ENCODE assay signal across 8 mouse cellular contexts in the genomic region with DNA sequence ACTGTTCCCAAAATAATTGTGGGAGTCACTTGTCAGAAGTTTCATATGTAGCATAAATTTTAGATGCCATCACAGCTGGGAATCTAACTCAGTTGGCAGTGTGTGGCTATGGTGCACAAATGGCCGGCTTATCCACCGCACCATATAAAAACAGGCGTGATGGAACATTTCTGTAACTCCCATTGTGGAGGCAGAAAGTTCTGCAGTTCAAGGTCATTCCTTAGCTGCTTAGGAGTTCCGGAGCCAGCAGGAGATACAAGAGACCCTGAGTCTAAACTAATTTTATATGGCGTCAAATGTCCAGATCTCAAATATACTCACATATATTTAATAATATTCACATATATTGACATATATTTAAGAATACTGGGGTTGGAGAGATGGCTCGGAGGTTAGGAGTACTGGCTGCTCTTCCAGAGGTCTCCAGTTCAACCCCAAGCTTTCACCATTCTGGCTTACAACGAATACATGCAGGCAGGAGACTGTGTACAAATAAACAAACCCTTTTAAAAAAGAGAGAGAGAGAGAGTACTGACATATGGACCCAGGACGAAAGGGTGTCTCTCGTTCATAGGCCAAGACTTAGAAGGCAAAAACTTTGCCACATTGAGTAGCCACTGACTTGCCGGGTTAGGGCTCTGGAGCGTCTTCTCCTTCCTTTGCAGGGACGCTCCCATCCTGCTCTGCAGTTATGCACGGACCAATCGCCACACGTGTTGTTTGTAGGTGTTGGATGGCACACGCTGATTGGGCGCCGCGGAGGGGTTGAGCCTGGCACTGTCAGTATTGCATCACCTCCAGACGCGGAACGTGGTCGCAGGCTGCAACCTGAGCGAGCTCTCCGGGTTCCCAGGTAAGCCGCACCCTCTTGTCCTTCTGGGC. TPM values are rescaled to one million over a fixed set of nuclear protein-coding genes. Genes with fewer than 3 reads are reported as not detected.
DNase-seq lines count a peak whose midpoint lies in the region; ATAC-seq and TF ChIP-seq lines count a peak whose summit lies in the region.

Gene Iars, plus strand, starts transcription at position 750 of the 882 bp plus-strand sequence.

- peaks cover 15% of the 10 kb centered on the region for H3K4me1 ChIP-seq in bone marrow macrophage, adult 2 months (ENCODE audit: control insufficient read depth, insufficient read depth, low read length)
- no peaks in the 10 kb centered on the region for H3K4me1 ChIP-seq in embryonic fibroblast, embryonic 13.5 days (ENCODE audit: control insufficient read depth, insufficient read depth, low read length)
- H3K4me1 ChIP-seq in kidney, embryonic 14.5 days (ENCODE audit: control insufficient read depth, insufficient read depth, low read length), result peaks cover 8% of the 10 kb centered on the region; the same call in 1 of the 2 replicates
- peaks cover 22% of the 10 kb centered on the region for H3K4me1 ChIP-seq in limb, embryonic 15.5 days

- WGBS in kidney, embryonic 14.5 days, result 6% methylated on average over 26 of the region's 26 CpGs
- WGBS in limb, embryonic 15.5 days, result 5% methylated on average over 26 of the region's 26 CpGs

- H3K9ac ChIP-seq in kidney, embryonic 14.5 days (ENCODE audit: low read depth, low read length), result peak within 1 kb of the TSS; percentile 73
- H3K9ac ChIP-seq in limb, embryonic 15.5 days, result peak within 1 kb of the TSS; percentile 63

- no peaks in the 10 kb centered on the region for H3K27me3 ChIP-seq in kidney, embryonic 14.5 days (ENCODE audit: control insufficient read depth, insufficient read depth, low read length)
- H3K27me3 ChIP-seq in limb, embryonic 15.5 days, result no peaks in the 10 kb centered on the region

- no peak for TF ChIP-seq CTCF in bone marrow macrophage, adult 2 months (IDR thresholded peaks at IDR 0.05; ENCODE audit: low read depth, low read length)
- no peak for TF ChIP-seq CTCF in embryonic fibroblast, embryonic 13.5 days (IDR thresholded peaks at IDR 0.05; ENCODE audit: borderline replicate concordance, insufficient read depth, low read length)

- peak within 1 kb of the TSS; percentile 92 for H3K4me3 ChIP-seq in bone marrow macrophage, adult 2 months (ENCODE audit: insufficient read depth, low read length)
- peak within 1 kb of the TSS; percentile 91 for H3K4me3 ChIP-seq in embryonic fibroblast, embryonic 13.5 days (ENCODE audit: insufficient read depth, low read length)
- H3K4me3 ChIP-seq in kidney, embryonic 14.5 days (ENCODE audit: low read length), result peak within 1 kb of the TSS; percentile 77
- peak within 1 kb of the TSS; percentile 64 for H3K4me3 ChIP-seq in limb, embryonic 15.5 days

- TF ChIP-seq POLR2A in bone marrow macrophage, adult 2 months (IDR thresholded peaks at IDR 0.05; ENCODE audit: borderline replicate concordance, low read depth, low read length), result no peak
- peak; percentile 96 for TF ChIP-seq POLR2A in embryonic fibroblast, embryonic 13.5 days (IDR thresholded peaks at IDR 0.05; ENCODE audit: low read depth, low read length)

- H3K4me2 ChIP-seq in kidney, embryonic 14.5 days (replicated peaks; ENCODE audit: low read depth, low read length), result peak within 1 kb of the TSS; percentile 64
- peak within 1 kb of the TSS; percentile 77 for H3K4me2 ChIP-seq in limb, embryonic 15.5 days

- H3K36me3 ChIP-seq in kidney, embryonic 14.5 days (ENCODE audit: control insufficient read depth, insufficient read depth, low read length), result peaks cover 16% of the 10 kb centered on the region; the same call in 1 of the 2 replicates
- peaks cover 19% of the 10 kb centered on the region for H3K36me3 ChIP-seq in limb, embryonic 15.5 days

- peak within 1 kb of the TSS; percentile 44 for H3K27ac ChIP-seq in bone marrow macrophage, adult 2 months (ENCODE audit: insufficient read depth, low read depth, low read length)
- H3K27ac ChIP-seq in embryonic fibroblast, embryonic 13.5 days (ENCODE audit: insufficient read depth, low read length), result peak within 1 kb of the TSS; percentile 55
- peak within 1 kb of the TSS; percentile 45; the same call in 1 of the 2 replicates for H3K27ac ChIP-seq in kidney, embryonic 14.5 days (ENCODE audit: low read depth, low read length)
- peak within 1 kb of the TSS; percentile 81 for H3K27ac ChIP-seq in limb, embryonic 15.5 days

- ATAC-seq in kidney, embryonic 14.5 days (ENCODE audit: low FRiP score, low TSS enrichment), result peak; percentile 100
- ATAC-seq in limb, embryonic 15.5 days (ENCODE audit: insufficient number of reproducible peaks, low FRiP score, low TSS enrichment, low read depth), result peak; percentile 100

- peak; percentile 98 for DNase-seq in A20 (ENCODE audit: low read depth, low spot score)
- DNase-seq in heart, adult 9 months (ENCODE audit: low spot score in 2 of 2), result peak; percentile 98 to 99
- DNase-seq in monocyte, adult 2 months (ENCODE audit: low read depth in 1 of 2, low spot score in 2 of 2), result peak; percentile 89 to 90
- peak; percentile 97 to 98 for DNase-seq in spleen, postnatal 36 days (ENCODE audit: low spot score in 2 of 2)

- H3K9me3 ChIP-seq in kidney, embryonic 14.5 days (ENCODE audit: control insufficient read depth, low read length), result no peaks in the 10 kb centered on the region
- no peaks in the 10 kb centered on the region for H3K9me3 ChIP-seq in limb, embryonic 15.5 days

RNA-seq across cellular contexts. Expression of gene Iars, which starts in this region (rescaled TPM):
- polyA plus RNA-seq in bone marrow macrophage, adult 2 months (2012; ENCODE audit: insufficient read depth, insufficient read length, missing spikeins), result 22.5 and 33.2 TPM in 2 replicates
- polyA plus RNA-seq in embryonic fibroblast, embryonic 13.5 days (2011; ENCODE audit: insufficient read length, low read depth, missing spikeins), result 156 and 158 TPM in 2 replicates
- 42.1 and 94.3 TPM in 2 replicates for polyA plus RNA-seq in kidney, embryonic 14.5 days (2014; fragmentation: Nextera tagmentation; extraction: Ambion mirVana)
- 65.3 and 68.2 TPM in 2 replicates for polyA plus RNA-seq in limb, embryonic 15.5 days (2015; fragmentation: Nextera tagmentation; extraction: Ambion mirVana)

Comparison
In these comparisons a context has a peak if more than half of its experiments do, and no peak if none do; other contexts are left out.
1. Peak in every context shown above with its lines: DNase-seq, ATAC-seq, H3K4me3 ChIP-seq and H3K27ac ChIP-seq.